Comparison of ENCODE assay signal across 29 mouse cellular contexts in the genomic region with DNA sequence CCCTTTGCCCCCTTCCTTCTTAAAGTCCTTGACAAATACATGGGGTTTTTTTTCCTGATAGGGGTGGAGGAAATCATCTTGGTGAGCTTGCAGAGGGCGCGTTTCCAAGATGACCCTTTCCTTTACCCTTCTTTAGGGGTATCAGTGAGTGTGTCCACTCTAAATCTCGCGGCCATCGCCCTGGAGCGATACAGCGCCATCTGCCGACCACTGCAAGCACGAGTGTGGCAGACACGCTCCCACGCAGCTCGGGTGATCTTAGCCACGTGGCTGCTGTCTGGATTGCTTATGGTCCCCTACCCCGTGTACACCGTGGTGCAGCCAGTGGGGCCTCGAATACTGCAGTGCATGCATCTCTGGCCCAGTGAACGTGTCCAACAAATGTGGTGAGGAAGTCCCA. TPM values are rescaled to one million over a fixed set of nuclear protein-coding genes. Genes with fewer than 3 reads are reported as not detected.
A peak's percentile ranks its signal among the peaks of the same experiment; 100 is the strongest.
DNase-seq lines count a peak whose midpoint lies in the region; ATAC-seq and TF ChIP-seq lines count a peak whose summit lies in the region.
"Had no signal": no experiment of that assay in that cellular context is flagged by ENCODE, and none has a peak within 500 bp of the region (broad histone marks: within the 10 kb centered on the region; RNA-seq: fewer than 3 reads in every experiment).

No protein-coding gene starts in this region.

- H3K9me3 ChIP-seq in G1E (replicated peaks) = no peaks in the 10 kb centered on the region
- H3K9me3 ChIP-seq: embryonic facial prominence, embryonic 15.5 days; forebrain, embryonic 15.5 days; heart, embryonic 15.5 days had no signal

- 0 out of 2 replicates have a peak overlapping the region, but pooled peaks have one; percentile 20 for H3K4me3 ChIP-seq in G1E (ENCODE audit: low read depth, low read length)
- no peak overlapping the region for H3K4me3 ChIP-seq in testis, adult 2 months (ENCODE audit: control insufficient read depth, low read depth, low read length)
- H3K4me3 ChIP-seq: embryonic facial prominence, embryonic 15.5 days; forebrain, embryonic 15.5 days; heart, adult 2 months; heart, embryonic 15.5 days had no signal

- TF ChIP-seq CTCF in G1E (IDR thresholded peaks at IDR 0.05; ENCODE audit: low read depth, low read length) = no peak
- TF ChIP-seq CTCF in testis, adult 2 months (IDR thresholded peaks at IDR 0.05; ENCODE audit: control insufficient read depth, insufficient read depth, insufficient replicate concordance, low read depth, low read length) = peak; percentile 87; the same call in 1 of the 2 replicates

- no peak for ATAC-seq in G1E (ENCODE audit: extremely low read depth, insufficient number of reproducible peaks, low FRiP score, poor library complexity, severe bottlenecking)
- ATAC-seq: forebrain, embryonic 15.5 days; hindbrain, embryonic 16.5 days; inflammation-experienced regulatory T-cells, adult 6 months had no signal

- TF ChIP-seq POLR2A in testis, adult 2 months (IDR thresholded peaks at IDR 0.05; ENCODE audit: control insufficient read depth, low read depth, low read length) = no peak

- H3K27ac ChIP-seq in testis, adult 2 months (ENCODE audit: control insufficient read depth, insufficient read depth, low read depth, low read length) = no peak overlapping the region
- H3K27ac ChIP-seq: embryonic facial prominence, embryonic 15.5 days; forebrain, embryonic 15.5 days; heart, adult 2 months; heart, embryonic 15.5 days had no signal

- no peaks in the 10 kb centered on the region for H3K4me1 ChIP-seq in G1E (ENCODE audit: insufficient read depth, low read depth, low read length)
- H3K4me1 ChIP-seq in testis, adult 2 months (ENCODE audit: control insufficient read depth, insufficient read depth, low read length) = peaks cover 8% of the 10 kb centered on the region
- H3K4me1 ChIP-seq: forebrain, embryonic 15.5 days had no signal

- peaks cover 2% of the 10 kb centered on the region; the same call in 1 of the 2 replicates for H3K27me3 ChIP-seq in G1E (ENCODE audit: insufficient read depth, low read length)
- no peaks in the 10 kb centered on the region for H3K27me3 ChIP-seq in testis, adult 2 months (ENCODE audit: control insufficient read depth, insufficient read depth, low read length)
- H3K27me3 ChIP-seq: forebrain, embryonic 15.5 days had no signal

- H3K36me3 ChIP-seq in G1E (replicated peaks) = no peaks in the 10 kb centered on the region
- H3K36me3 ChIP-seq in testis, adult 2 months (ENCODE audit: control insufficient read depth, insufficient read depth, low read length) = no peaks in the 10 kb centered on the region
- H3K36me3 ChIP-seq: embryonic facial prominence, embryonic 15.5 days; forebrain, embryonic 15.5 days; heart, embryonic 15.5 days had no signal

- DNase-seq in heart, adult 11 months = peak; percentile 77
- DNase-seq in heart, postnatal 4 days = no peak
- DNase-seq in A20 (ENCODE audit: low read depth, low spot score) (peak; percentile 8), G1E (ENCODE audit: low spot score) (no peak)
- DNase-seq in gastrocnemius, adult 8-10 months (ENCODE audit: low spot score in 2 of 2) = no peak
- DNase-seq in kidney, postnatal 25 days = no peak
- DNase-seq in left cerebral cortex, postnatal 36 days (ENCODE audit: low spot score in 2 of 2) = no peak
- DNase-seq: adrenal gland, adult 2 months; adrenal gland, postnatal 25 days; cerebellum, adult 8-10 months; cerebellum, postnatal 14 days; embryo, embryonic 11 days; gastrocnemius, postnatal 10 days; heart, adult 2 months had no signal

- intact Hi-C loops in left cerebral cortex, postnatal 36 days (cut with DNase I) = no loop called here

RNA-seq across cellular contexts. Expression of gene Cckbr, which starts 8.3 kb away (rescaled TPM):
- total RNA-seq in heart, postnatal 4 days (2021) = not detected
- total RNA-seq in G1E (2014; fragmentation: Nextera tagmentation) (not detected in 2 replicates), G1E (2017) (0.05 TPM in 1 of 2 replicates, not detected in the other)
- polyA plus RNA-seq in G1E (2012) = not detected in 2 replicates
- polyA plus RNA-seq in testis, adult 2 months (2012; rRNA removed) = 0.07 and 0.12 TPM in 2 replicates
- total RNA-seq in gastrocnemius, adult 8-10 months (2022) = not detected
- 10 to 100 TPM; 63.2 to 64.3 TPM for total RNA-seq in left cerebral cortex, postnatal 36 days (2021)
- total RNA-seq: adrenal gland, adult 2 months; adrenal gland, postnatal 25 days; common myeloid progenitor, adult 5-6 weeks; gastrocnemius, postnatal 10 days; gastrocnemius, postnatal 4 days; heart, adult 2 months; heart, postnatal 25 days; MEL had no signal
- polyA plus RNA-seq: C2C12; heart, adult 2 months; heart, embryonic 15.5 days; inflammation-experienced regulatory T-cells, adult 6 months had no signal

RNA-seq across cellular contexts. Expression of gene Cnga4, which starts 29.5 kb away (rescaled TPM):
- total RNA-seq in heart, postnatal 4 days (2021) = not detected
- total RNA-seq in G1E (2014; fragmentation: Nextera tagmentation) = not detected in 2 replicates
- total RNA-seq in G1E (2017) = not detected in 2 replicates
- not detected in 2 replicates for polyA plus RNA-seq in G1E (2012)
- 7.9 and 8.3 TPM in 2 replicates for polyA plus RNA-seq in testis, adult 2 months (2012; rRNA removed)
- not detected for total RNA-seq in gastrocnemius, adult 8-10 months (2022)
- total RNA-seq in left cerebral cortex, postnatal 36 days (2021) = 1 to 10 TPM; 1.0 to 1.3 TPM
- total RNA-seq: adrenal gland, adult 2 months; adrenal gland, postnatal 25 days; common myeloid progenitor, adult 5-6 weeks; gastrocnemius, postnatal 10 days; gastrocnemius, postnatal 4 days; heart, adult 2 months; heart, postnatal 25 days; MEL had no signal
- polyA plus RNA-seq: C2C12; embryonic facial prominence, embryonic 11.5 days; heart, embryonic 11.5 days; heart, embryonic 15.5 days; hindbrain, embryonic 16.5 days; inflammation-experienced regulatory T-cells, adult 6 months had no signal

RNA-seq across cellular contexts. Expression of gene Fam160a2, which starts 34.0 kb away (rescaled TPM):
- total RNA-seq in heart, postnatal 4 days (2021) = 10 to 100 TPM; 31.1 to 33.8 TPM
- total RNA-seq in G1E (2014; fragmentation: Nextera tagmentation) (41.9 and 42.1 TPM in 2 replicates), G1E (2017) (11.4 and 16.3 TPM in 2 replicates)
- 53.1 and 55.8 TPM in 2 replicates for polyA plus RNA-seq in G1E (2012)
- polyA plus RNA-seq in testis, adult 2 months (2012; rRNA removed) = 73.7 and 76.9 TPM in 2 replicates
- total RNA-seq in gastrocnemius, adult 8-10 months (2022) = 10 to 100 TPM; 10.6 to 14.2 (median 11.8) TPM
- 10 to 100 TPM; 77.0 to 83.9 TPM for total RNA-seq in left cerebral cortex, postnatal 36 days (2021)

RNA-seq across cellular contexts. Expression of gene Cavin3, which starts 48.2 kb away (rescaled TPM):
- 10 to 100 TPM; 43.3 to 44.3 TPM for total RNA-seq in heart, postnatal 4 days (2021)
- total RNA-seq in G1E (2014; fragmentation: Nextera tagmentation) (not detected in 2 replicates), G1E (2017) (0.06 TPM in 1 of 2 replicates, not detected in the other)
- polyA plus RNA-seq in G1E (2012) = not detected in 2 replicates
- polyA plus RNA-seq in testis, adult 2 months (2012; rRNA removed) = 2.0 and 4.9 TPM in 2 replicates
- total RNA-seq in gastrocnemius, adult 8-10 months (2022) = 10 to 100 TPM in 1 of 4 experiments, 1 to 10 TPM in 3; 3.5 to 10.5 (median 6.7) TPM
- total RNA-seq in left cerebral cortex, postnatal 36 days (2021) = 10 to 100 TPM; 17.6 to 21.0 TPM
- total RNA-seq: MEL had no signal
- polyA plus RNA-seq: inflammation-experienced regulatory T-cells, adult 6 months had no signal

RNA-seq across cellular contexts. Expression of gene Gm5901, which starts 59.0 kb away (rescaled TPM):
- not detected for total RNA-seq in heart, postnatal 4 days (2021)
- not detected in 2 replicates for total RNA-seq in G1E (2014; fragmentation: Nextera tagmentation)
- total RNA-seq in G1E (2017) = 0.12 and 0.16 TPM in 2 replicates
- polyA plus RNA-seq in G1E (2012) = not detected in 2 replicates
- polyA plus RNA-seq in testis, adult 2 months (2012; rRNA removed) = 188 and 217 TPM in 2 replicates
- not detected for total RNA-seq in gastrocnemius, adult 8-10 months (2022)
- total RNA-seq in left cerebral cortex, postnatal 36 days (2021) = not detected
- total RNA-seq: adrenal gland, adult 2 months; adrenal gland, postnatal 25 days; common myeloid progenitor, adult 5-6 weeks; gastrocnemius, postnatal 10 days; gastrocnemius, postnatal 4 days; heart, adult 2 months; heart, postnatal 25 days had no signal
- polyA plus RNA-seq: adrenal gland, adult 2 months; C2C12; embryonic facial prominence, embryonic 11.5 days; embryonic facial prominence, embryonic 15.5 days; forebrain, embryonic 11.5 days; forebrain, embryonic 15.5 days; heart, embryonic 11.5 days; heart, embryonic 15.5 days; hindbrain, embryonic 11.5 days; hindbrain, embryonic 16.5 days; inflammation-experienced regulatory T-cells, adult 6 months had no signal

Comparison
In these comparisons a context has a peak if more than half of its experiments do, and no peak if none do; other contexts are left out.
1. DNase-seq: peak in heart, adult 11 months (single experiment) and A20 (single experiment); none in heart, postnatal 4 days (single experiment), G1E (single experiment), gastrocnemius, adult 8-10 months (0 of 2), kidney, postnatal 25 days (0 of 2) and left cerebral cortex, postnatal 36 days (0 of 2).
2. RNA of gene Cckbr, which starts 8.3 kb away (total RNA-seq): 63.2 to 64.3 TPM in left cerebral cortex, postnatal 36 days; 0.05 TPM in G1E, not detected in heart, postnatal 4 days and not detected in gastrocnemius, adult 8-10 months; every median in the first group is over 10 times any median in the second.